Mouse (Mus musculus) heart, adult 2 months (tissue): ENCODE measurements around the gene Spink2.

Experiments used
- CTCF ChIP-seq: fragments of 200-600 bp; IDR thresholded peaks from 2 replicates; pipeline ENCODE4 v1.8.1; 2022; ENCODE audit warnings: antibody characterized with exemption, mild to moderate bottlenecking, moderate library complexity
- EP300 ChIP-seq: fragments of 200-500 bp; IDR thresholded peaks from 2 replicates; pipeline ENCODE4 v1.6.1; 2011; ENCODE audit warnings: low read depth, low read length, control low read depth; ENCODE audit not compliant: insufficient read depth

GRCm38 (mm10) chr5:77191631-77192030 lies 19.6 kb downstream of the Spink2 start:
- TF ChIP-seq EP300 (no peak), CTCF (no peak)
